Mouse (Mus musculus): ENCODE measurements around the gene Rassf5.

DNA sequence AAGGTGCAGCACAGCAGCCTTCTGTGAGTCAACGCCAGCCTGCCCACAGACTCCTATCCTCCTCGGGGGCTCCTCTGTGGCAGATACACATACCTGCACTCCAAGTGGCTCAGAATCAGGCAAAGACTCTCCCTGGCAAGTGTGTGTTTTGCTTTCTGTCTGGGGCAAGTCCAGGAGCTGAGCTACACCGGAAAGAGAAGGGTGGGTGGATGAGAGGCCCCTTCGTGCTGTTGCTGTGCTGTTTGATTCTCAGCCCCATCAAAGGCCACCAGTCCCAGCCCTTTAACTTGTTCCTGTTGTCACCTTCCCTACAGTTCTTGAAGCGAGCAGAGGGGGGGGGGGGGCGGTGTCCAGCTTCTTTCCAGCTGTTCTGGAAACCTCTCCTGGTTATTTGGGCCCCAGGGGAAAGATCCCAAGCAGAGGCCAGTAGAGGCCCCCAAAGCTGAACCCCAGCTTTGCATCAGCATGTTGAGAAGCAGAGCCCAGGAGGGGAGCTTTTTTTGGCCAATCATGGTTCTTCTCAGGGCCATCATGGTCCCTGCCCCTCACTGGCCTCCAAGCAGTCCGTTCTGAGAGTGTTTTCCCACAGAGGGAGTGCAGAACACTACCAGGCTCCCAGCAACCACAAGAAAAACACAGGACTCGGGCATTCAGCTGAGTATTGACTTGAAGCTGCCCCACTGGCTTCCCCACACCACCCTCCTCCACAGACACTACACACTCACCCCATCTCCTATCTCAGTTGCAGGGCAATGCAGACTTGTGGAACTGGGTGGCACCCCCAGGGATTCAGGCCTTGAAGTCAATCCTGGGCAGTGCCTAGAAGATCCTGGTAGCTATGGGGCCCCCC, 33.8 kb upstream of the Rassf5 start:
- TF ChIP-seq CTCF (IDR thresholded peaks at IDR 0.05; ENCODE audit: low read depth) (no peak), EP300 (optimal IDR thresholded peaks at IDR 0.05) (no peak)
